Mouse (Mus musculus) ovary, postnatal 36 days (tissue): Measurements from ENCODE around the gene Rnf169.

Experiments used
- DNase-seq: peaks from one replicate; pipeline ENCODE4 v3.0.0; 2022; ENCODE audit warnings: low spot score, mixed read lengths

The Rnf169 gene

DNA sequence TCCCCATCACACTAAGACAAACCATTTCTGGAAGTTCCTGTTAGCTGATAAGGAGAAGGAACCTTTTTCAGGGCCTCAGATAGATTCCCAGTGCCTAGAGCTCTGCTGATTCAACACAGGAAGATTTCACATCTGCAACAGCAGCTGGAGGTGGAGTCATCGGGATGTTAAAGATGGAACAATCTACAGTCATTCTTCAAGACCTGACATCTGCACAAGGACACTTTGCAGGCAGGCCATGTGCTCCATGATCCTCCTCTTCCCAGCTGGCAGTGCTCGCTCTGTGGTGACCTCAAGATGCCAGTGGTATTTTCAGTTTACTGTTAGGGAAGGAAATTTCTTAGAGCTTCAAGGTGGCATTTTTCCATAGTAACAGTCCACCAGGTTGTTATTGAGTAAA is 87.9 kb downstream of the Rnf169 start:
- no peak for DNase-seq

DNA sequence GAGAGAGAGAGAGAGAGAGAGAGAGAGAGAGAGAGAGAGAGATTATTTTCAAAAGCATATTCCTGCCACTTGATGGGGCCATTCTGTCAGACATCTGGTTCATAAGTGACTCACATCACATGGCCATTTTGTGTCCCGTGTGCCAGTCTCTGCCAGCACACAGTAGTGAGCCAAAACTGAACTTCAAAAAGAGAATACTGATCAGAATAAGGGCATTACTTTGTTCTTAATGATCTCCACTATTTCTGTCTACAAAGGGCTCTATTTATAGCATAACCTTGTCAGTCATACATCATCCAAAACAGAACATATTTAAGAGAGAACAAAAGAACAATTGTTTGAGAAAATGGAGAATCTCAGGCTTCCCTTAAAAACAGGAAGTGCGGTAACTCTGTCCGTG is 88.8 kb downstream of the Rnf169 start:
- no peak for DNase-seq

- DNase-seq, result no peak
These were observed 90.0 kb downstream of the Rnf169 start for GRCm38 (mm10) chr7:99890168-99890755.

GRCm38 (mm10) chr7:99889175-99889880 is 90.9 kb downstream of the Rnf169 start:
- no peak for DNase-seq

- no peak for DNase-seq
These were observed 92.5 kb downstream of the Rnf169 start for GRCm38 (mm10) chr7:99887743-99888142.

DNA sequence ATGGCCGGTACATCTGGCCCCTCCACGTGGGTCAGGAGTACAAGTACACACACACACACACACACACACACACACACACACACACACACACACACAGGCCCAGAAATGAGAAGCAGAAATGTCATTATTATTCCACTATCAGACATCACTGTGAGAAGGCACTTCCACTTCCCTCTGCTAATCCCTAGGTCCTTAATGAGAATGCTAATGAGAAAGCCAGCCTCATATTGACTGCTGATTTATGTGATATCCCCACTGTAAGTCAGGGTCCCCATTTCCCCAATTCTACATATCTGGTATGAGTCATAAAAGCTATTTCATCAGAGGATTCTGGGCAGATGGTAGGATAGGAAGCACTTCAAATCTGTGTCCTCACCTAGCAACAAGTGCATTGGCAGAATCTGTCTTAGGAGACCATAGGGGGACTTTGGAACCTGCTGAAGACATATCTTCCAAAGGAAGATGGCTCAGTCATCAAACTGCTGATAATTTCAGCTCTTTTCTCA is 93.0 kb downstream of the Rnf169 start:
- no peak for DNase-seq

- DNase-seq, result no peak
These were observed 102.0 kb downstream of the Rnf169 start for GRCm38 (mm10) chr7:99878254-99878653.

- peak; percentile 74 for DNase-seq
These were observed 103.9 kb downstream of the Rnf169 start for GRCm38 (mm10) chr7:99876345-99876744.

DNA sequence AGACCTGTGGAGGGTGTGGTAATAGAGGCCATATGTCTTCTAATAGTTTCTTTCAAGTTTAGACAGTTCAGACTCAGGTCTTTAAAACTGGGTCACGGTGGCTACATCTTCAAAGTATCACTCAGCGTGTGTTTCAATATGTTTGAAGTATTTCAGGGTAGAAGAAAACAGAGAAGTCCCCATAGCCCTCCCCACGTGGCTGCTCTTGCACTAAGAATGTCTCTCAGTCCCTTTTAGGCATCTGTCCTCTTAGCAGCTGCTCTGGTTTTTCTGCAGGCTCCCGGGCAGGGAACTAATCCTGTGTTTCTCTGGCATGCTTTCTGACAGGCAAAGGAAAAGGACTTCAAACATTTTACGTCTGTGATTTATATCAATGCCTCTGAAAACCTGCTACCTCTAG is 104.4 kb downstream of the Rnf169 start:
- no peak for DNase-seq

DNA sequence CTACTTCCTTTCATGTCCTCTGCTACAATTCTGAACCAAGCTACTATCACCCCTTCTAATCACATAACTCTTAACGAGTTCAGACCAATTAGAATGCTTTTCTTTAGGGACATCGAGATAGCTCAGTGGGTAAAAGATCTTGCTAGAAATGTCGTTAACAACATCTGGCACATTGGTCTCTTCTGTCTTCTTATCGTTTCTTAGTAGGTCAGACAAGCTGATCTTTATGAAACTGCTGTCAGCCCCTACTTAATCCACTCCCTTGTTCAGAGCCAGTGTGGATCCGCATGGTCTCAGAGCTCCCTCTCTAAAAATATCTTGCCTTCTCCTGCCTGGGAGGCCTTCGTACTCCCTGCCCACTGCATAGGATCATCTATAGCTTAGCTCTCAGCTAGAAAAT is 106.3 kb downstream of the Rnf169 start:
- no peak for DNase-seq
